Mouse (Mus musculus) ovary, postnatal 36 days (tissue): ENCODE measurements around the gene Syce3.

ENCODE experiments used
- DNase-seq: peaks from one replicate; pipeline ENCODE4 v3.0.0; 2022; ENCODE audit warnings: low spot score, mixed read lengths

Gene Syce3

GRCm38 (mm10) chr15:89372536-89372935 is 37.8 kb downstream of the Syce3 start:
- no peak for DNase-seq

- DNase-seq = no peak
Measured at GRCm38 (mm10) chr15:89372068-89372467, 38.2 kb downstream of the Syce3 start.

GRCm38 (mm10) chr15:89365141-89365551 is 45.2 kb downstream of the Syce3 start:
- DNase-seq = no peak

GRCm38 (mm10) chr15:89363051-89363450 is 47.3 kb downstream of the Syce3 start:
- no peak for DNase-seq

GRCm38 (mm10) chr15:89358784-89359183 is 51.5 kb downstream of the Syce3 start:
- DNase-seq = no peak

- peak; percentile 69 for DNase-seq
Measured at GRCm38 (mm10) chr15:89356372-89356771, 53.9 kb downstream of the Syce3 start.

GRCm38 (mm10) chr15:89355241-89356187 is 54.8 kb downstream of the Syce3 start, which contains the start of the genes Lmf2 and Ncaph2:
TSS of gene Lmf2 (minus strand) at chr15:89355659.
TSS of gene Ncaph2 (plus strand) at chr15:89355719.
- DNase-seq = peak; percentile 93

- no peak for DNase-seq
Measured at GRCm38 (mm10) chr15:89354455-89354854, 55.8 kb downstream of the Syce3 start.

- no peak for DNase-seq
Measured at GRCm38 (mm10) chr15:89353837-89354236, 56.5 kb downstream of the Syce3 start.

- no peak for DNase-seq
Measured at GRCm38 (mm10) chr15:89352795-89353194, 57.5 kb downstream of the Syce3 start.

GRCm38 (mm10) chr15:89352054-89352453 is 58.2 kb downstream of the Syce3 start:
- no peak for DNase-seq

- no peak for DNase-seq
Measured at GRCm38 (mm10) chr15:89351302-89351701, 59.0 kb downstream of the Syce3 start.

- no peak for DNase-seq
Measured at GRCm38 (mm10) chr15:89350447-89350846, 59.9 kb downstream of the Syce3 start.

GRCm38 (mm10) chr15:89343325-89343724 is 67.0 kb downstream of the Syce3 start:
- DNase-seq = no peak

GRCm38 (mm10) chr15:89341678-89342077 is 68.6 kb downstream of the Syce3 start:
- DNase-seq = no peak
